Mouse (Mus musculus) layer of hippocampus, adult 6 months (tissue): ENCODE measurements around the gene Hist1h2af. TPM values are rescaled to one million over a fixed set of nuclear protein-coding genes. Genes with fewer than 3 reads are reported as not detected.

Experiments used
- long read RNA-seq, 2 experiments: library from polyadenylated mRNA; unstranded; transcript quantifications; one replicate each; pipeline ENCODE4 v2.0.0; 2019 to 2020
- polyA plus RNA-seq: library from polyadenylated mRNA; unstranded; fragments of <200 nt; fragmentation: Nextera tagmentation; gene quantifications from 2 replicates; pipeline ENCODE4 v1.2.3, GENCODE M21; 2021

Gene Hist1h2af
- polyA plus RNA-seq, result not detected in 2 replicates
- long read RNA-seq, experiment 1, result 0 reads
- long read RNA-seq, experiment 2, result 0 reads

DNA sequence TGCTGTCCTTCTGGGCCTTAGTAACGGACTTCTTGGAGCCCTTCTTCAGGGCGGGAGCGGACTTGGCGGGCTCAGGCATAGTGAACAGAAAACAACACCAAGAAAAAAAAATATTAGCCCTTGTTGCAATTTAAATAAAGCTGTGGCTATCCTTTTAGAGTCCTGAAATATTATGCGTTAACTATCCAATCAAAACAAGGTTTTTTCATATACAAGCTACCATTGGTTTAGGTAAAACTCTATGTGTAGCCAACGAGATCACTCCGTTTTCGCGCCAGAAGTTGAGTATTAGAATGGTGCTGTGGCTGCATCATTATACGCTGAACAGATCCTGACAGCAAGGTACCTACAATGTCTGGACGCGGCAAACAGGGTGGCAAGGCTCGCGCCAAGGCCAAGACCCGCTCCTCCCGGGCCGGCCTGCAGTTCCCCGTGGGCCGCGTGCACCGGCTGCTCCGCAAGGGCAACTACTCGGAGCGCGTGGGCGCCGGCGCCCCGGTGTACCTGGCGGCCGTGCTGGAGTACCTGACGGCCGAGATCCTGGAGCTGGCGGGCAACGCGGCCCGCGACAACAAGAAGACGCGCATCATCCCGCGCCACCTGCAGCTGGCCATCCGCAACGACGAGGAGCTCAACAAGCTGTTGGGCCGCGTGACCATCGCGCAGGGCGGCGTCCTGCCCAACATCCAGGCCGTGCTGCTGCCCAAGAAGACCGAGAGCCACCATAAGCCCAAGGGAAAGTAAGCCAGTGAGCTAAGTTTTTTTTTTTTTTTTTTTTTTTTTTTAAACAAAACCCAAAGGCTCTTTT, at the start of gene Hist1h2af:
Gene Hist1h2af (plus strand): TSS at position 347 of the 808 bp plus-strand sequence.

GRCm38 (mm10) chr13:23488400-23489322, 45.0 kb upstream of the Hist1h2af start, which contains the start of gene Btn2a2:
Gene Btn2a2 (minus strand): TSS chr13:23488857.

DNA sequence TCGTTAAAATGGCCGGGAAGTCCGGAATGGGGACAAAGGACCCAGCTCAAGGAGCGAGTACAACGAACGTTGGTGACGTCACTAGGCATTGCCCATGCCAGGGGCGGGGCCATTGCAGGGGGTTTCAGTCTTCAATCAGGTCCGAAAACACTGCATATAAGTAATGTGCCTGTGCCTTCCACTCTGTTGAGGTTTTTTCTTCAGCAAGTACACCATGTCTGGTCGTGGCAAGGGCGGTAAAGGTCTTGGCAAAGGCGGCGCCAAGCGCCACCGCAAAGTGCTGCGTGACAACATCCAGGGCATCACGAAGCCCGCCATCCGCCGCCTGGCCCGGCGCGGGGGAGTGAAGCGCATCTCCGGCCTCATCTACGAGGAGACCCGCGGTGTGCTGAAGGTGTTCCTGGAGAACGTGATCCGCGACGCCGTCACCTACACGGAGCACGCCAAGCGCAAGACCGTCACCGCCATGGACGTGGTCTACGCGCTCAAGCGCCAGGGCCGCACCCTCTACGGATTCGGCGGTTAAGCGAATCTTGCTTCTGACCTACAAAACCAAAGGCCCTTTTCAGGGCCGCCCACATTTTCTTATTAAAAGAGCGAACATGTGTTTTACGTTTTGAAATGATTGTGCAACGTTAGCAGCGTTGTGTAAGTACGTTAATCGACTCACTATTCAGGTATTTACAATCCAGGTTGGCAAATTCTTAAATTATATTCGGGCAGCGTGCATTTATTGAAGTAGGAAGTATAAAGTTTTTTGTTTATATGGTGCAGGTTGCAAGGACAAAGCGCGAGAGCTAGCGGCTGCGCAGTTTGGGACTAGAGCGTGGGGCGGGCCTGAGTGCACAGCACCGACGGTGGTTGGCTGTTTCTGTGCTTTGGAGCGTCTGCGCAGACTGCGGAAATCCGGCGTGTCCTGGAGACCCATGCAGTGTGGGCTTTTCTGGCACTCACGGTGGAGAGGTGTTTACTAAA, 2.5 kb upstream of the Hist1h2af start, which contains the start of gene Hist1h4h:
Gene Hist1h4h (plus strand): TSS at position 150 of the 975 bp plus-strand sequence.

GRCm38 (mm10) chr13:23535137-23536075, 1.7 kb downstream of the Hist1h2af start, which contains the start of gene Hist1h3g:
Gene Hist1h3g (plus strand): TSS chr13:23535422.

GRCm38 (mm10) chr13:23542999-23543607, 9.4 kb downstream of the Hist1h2af start, which contains the start of gene Hist1h2bh:
Gene Hist1h2bh (minus strand): TSS chr13:23543392.

GRCm38 (mm10) chr13:23543965-23544786, 10.5 kb downstream of the Hist1h2af start, which contains the start of gene Hist1h3f:
Gene Hist1h3f (plus strand): TSS chr13:23544052.

GRCm38 (mm10) chr13:23551146-23551834, 17.6 kb downstream of the Hist1h2af start, which contains the start of gene Hist1h4f:
Gene Hist1h4f (minus strand): TSS chr13:23551648.

DNA sequence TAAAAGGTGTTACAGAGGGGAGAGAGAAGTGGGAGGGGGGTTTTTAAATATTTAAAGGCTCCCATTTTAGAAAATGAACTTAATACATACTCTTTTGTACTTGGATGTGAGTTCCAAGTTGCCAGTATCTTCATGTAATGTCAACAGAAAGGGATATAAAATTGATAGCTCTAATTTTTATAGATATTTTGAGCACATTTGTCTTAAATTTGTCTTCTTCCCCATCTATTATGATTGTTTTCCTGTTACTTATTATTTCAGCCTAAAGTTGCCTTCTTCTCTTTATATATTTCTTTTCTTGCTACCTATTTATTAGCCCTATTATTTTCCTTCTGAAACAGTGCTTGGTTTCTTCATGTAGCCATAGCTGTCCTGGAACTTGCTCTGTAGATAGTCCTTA, 19.3 kb downstream of the Hist1h2af start, which contains the start of gene Hist1h1d:
Gene Hist1h1d (plus strand): TSS at position 301 of the 400 bp plus-strand sequence.

DNA sequence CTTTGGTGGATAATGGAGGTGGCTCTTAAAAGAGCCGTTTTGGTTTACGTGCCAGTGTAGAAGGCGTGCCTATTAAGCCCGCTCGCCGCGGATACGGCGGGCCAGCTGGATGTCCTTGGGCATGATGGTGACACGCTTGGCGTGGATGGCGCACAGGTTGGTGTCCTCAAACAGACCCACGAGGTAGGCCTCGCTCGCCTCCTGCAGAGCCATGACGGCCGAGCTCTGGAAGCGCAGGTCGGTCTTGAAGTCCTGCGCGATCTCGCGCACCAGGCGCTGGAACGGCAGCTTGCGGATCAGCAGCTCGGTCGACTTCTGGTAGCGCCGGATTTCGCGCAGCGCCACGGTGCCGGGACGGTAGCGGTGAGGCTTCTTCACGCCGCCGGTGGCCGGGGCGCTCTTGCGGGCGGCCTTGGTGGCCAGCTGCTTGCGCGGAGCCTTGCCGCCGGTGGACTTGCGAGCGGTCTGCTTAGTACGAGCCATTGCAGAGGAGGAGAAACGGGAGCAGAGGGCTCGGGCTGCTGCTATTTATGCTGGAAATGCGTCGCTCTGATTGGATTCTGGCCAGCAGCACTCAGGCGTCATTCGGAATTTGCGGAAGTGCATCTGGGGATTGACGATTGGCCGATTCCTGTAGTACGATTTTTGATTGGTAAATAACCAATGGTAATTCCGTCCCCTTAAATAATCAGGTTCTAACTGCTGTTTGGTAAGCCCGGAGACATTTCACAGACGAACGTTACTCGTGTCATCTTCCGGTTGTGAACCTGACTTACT, 28.4 kb downstream of the Hist1h2af start, which contains the start of gene Hist1h3e:
Gene Hist1h3e (minus strand): TSS at position 487 of the 777 bp plus-strand sequence.

GRCm38 (mm10) chr13:23571022-23571503, 37.4 kb downstream of the Hist1h2af start, which contains the start of the genes Hist1h2ae and Hist1h2bg:
Gene Hist1h2ae (minus strand): TSS chr13:23571220.
Gene Hist1h2bg (plus strand): TSS chr13:23571396.

DNA sequence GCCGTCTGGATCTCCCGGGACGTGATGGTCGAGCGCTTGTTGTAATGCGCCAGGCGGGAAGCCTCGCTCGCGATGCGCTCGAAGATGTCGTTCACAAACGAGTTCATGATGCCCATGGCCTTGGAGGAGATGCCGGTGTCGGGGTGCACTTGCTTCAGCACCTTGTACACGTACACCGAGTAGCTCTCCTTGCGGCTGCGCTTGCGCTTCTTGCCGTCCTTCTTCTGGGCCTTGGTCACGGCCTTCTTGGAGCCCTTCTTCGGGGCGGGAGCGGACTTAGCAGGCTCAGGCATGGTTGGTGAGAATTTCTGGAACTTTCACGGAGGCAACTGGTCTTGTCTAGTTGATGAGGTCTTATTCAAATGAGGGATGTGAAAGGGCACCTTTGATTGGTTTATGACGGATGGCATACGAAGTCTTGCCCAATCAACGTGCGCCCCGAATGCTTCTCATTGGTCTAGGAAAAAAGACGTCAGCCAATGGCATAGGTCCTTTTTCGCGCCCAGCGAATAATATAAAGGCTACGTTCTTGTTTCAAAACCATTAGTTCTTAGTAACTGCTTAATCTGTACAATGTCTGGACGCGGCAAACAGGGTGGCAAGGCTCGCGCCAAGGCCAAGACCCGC, 40.3 kb downstream of the Hist1h2af start, which contains the start of the genes Hist1h2bf and Hist1h2ad:
Gene Hist1h2bf (minus strand): TSS at position 299 of the 627 bp plus-strand sequence.
Gene Hist1h2ad (plus strand): TSS at position 484 of the 627 bp plus-strand sequence.

DNA sequence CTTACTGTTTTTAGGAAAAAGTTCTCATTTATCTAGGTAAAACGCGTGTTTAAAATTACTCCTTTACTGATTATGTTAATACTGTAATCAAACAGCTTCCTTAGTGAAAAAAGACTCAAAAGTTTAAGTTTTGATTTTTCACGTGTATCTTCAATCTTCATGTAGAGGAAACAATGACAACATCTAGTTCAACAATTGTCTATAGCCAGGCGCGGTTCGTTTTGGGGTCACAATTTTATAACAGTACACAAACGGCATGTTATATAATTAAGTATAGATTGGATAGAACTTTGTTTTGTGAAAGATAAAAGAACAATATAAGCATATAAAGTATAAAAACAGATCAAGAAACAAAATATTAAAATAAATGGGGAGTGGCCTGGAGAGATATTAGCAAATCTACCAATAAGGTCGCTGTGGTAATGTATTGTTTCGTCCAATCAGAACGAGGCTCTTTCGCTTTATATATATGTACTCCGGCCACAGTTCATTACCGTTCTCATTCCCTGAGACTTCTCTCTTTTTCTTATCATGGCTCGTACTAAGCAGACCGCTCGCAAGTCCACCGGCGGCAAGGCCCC, 41.7 kb downstream of the Hist1h2af start, which contains the start of gene Hist1h3d:
Gene Hist1h3d (plus strand): TSS at position 493 of the 581 bp plus-strand sequence.

DNA sequence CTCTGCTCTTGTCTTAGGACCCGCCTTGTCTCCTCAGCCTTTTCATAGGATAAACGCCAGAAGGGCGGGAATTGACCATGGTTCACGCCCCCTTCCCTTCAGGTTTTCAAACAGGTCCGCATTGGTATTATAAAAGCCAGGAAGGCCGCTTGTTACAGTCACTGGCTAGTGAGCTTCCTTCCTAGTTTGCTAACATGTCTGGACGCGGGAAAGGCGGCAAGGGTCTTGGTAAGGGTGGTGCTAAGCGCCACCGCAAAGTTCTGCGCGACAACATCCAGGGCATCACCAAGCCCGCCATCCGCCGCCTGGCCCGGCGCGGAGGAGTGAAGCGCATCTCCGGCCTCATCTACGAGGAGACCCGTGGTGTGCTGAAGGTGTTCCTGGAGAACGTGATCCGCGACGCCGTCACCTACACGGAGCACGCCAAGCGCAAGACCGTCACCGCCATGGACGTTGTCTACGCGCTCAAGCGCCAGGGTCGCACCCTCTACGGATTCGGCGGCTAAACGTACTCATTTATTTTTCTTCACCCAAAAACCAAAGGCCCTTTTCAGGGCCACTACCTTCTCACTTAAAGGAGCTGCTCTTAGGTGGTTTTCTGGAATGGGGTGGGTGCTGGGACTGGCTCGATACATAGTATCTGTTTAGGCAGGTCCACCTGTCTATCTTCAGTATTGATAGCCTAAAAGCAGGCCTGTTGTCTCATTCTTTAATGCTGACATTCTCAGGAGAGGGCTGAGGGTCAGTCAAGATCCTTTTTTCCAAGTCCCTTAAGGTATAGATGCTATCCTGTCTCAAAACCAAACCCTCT, 47.9 kb downstream of the Hist1h2af start, which contains the start of gene Hist1h4d:
Gene Hist1h4d (plus strand): TSS at position 191 of the 811 bp plus-strand sequence.

